Mouse (Mus musculus) gastrocnemius, adult 2 months (tissue): ENCODE results near the gene Rpl39. TPM values are rescaled to one million over a fixed set of nuclear protein-coding genes. Genes with fewer than 3 reads are reported as not detected.

ENCODE experiments used
- DNase-seq: peaks from one replicate; pipeline ENCODE4 v3.0.0; 2022
- H3K27ac ChIP-seq: fragments of 200-600 bp; 2 replicates; pipeline ENCODE4 v1.8.1; 2022; ENCODE audit warnings: mild to moderate bottlenecking
- H3K4me3 ChIP-seq: fragments of 200-600 bp; 2 replicates; pipeline ENCODE4 v1.8.1; 2022; ENCODE audit warnings: mild to moderate bottlenecking, moderate library complexity
- CTCF ChIP-seq: fragments of 200-600 bp; IDR thresholded peaks from 2 replicates; pipeline ENCODE4 v1.8.1; 2022; ENCODE audit warnings: antibody characterized with exemption, mild to moderate bottlenecking, moderate library complexity
- intact Hi-C: fragments of 180-260 bp; cut with DNase I; formaldehyde crosslinking; loops from one replicate; pipeline ENCODE4 v1.15.1; 2025
- total RNA-seq, 2 experiments: library from RNA; stranded (reverse); gene quantifications; 2 replicates each; pipeline ENCODE4 v1.2.3; 2021

The Rpl39 gene
- total RNA-seq, 2 experiments from 2014 or later = 265 to 297 TPM

- intact Hi-C loops = no loop called here
Measured at GRCm38 (mm10) chrX:37048066-37048889, 36.9 kb downstream of the Rpl39 start, which contains the start of gene Sowahd. Sowahd (plus strand) TSS chrX:37048845.

GRCm38 (mm10) chrX:37042726-37043125 lies 42.5 kb downstream of the Rpl39 start:
- Histone ChIP-seq H3K4me3 (no peak overlapping the region), H3K27ac (no peak overlapping the region)
- intact Hi-C loops = no loop called here
- peak; percentile 72 for TF ChIP-seq CTCF
- peak; percentile 32 for DNase-seq

More at GRCm38 (mm10) chrX:37048066-37048889, 36.9 kb downstream of the Rpl39 start, which contains the start of gene Sowahd:
- no peak for DNase-seq
- H3K4me3 ChIP-seq = peak within 1 kb of the TSS; percentile 57
- no peak for TF ChIP-seq CTCF
- H3K27ac ChIP-seq = no peak within 1 kb of the TSS

Other genes with a start within 250 kb of the Rpl39 start
- 10 to 100 TPM; 37.7 to 40.0 TPM for gene Ube2a, start 211.5 kb downstream of the Rpl39 start, total RNA-seq
- 10 to 100 TPM; 12.0 TPM for gene C330007P06Rik, start 211.3 kb downstream of the Rpl39 start, total RNA-seq
- gene Nkrf, start 182.5 kb downstream of the Rpl39 start, total RNA-seq = 1 to 10 TPM; 2.7 to 2.9 TPM
- gene Sept6, start 93.6 kb downstream of the Rpl39 start, total RNA-seq = 1 to 10 TPM in 1 of 2 experiments, under 1 TPM in 1; 0.99 to 1.9 TPM
- gene Sowahd, start 36.6 kb downstream of the Rpl39 start, total RNA-seq = not detected
- 10 to 100 TPM in 1 of 2 experiments, 1 to 10 TPM in 1; 9.4 to 10.1 TPM for gene Upf3b, start 24.9 kb upstream of the Rpl39 start, total RNA-seq
- gene Nkap, start 41.4 kb upstream of the Rpl39 start, total RNA-seq = 10 to 100 TPM in 1 of 2 experiments, 1 to 10 TPM in 1; 6.1 to 10.1 TPM
- not detected for gene Akap14, start 83.4 kb upstream of the Rpl39 start, total RNA-seq
- 100 to 1,000 TPM; 357 to 460 TPM for gene Ndufa1, start 105.8 kb upstream of the Rpl39 start, total RNA-seq
- 1 to 10 TPM; 1.7 to 2.6 TPM for gene Rnf113a1, start 105.8 kb upstream of the Rpl39 start, total RNA-seq
- gene Gm9, start 125.6 kb upstream of the Rpl39 start, total RNA-seq = not detected
- gene Rhox1, start 136.9 kb upstream of the Rpl39 start, total RNA-seq = not detected
- not detected for gene Rhox2a, start 159.6 kb upstream of the Rpl39 start, total RNA-seq
- gene Rhox3a, start 164.5 kb upstream of the Rpl39 start, total RNA-seq = not detected
- gene Rhox4a, start 179.9 kb upstream of the Rpl39 start, total RNA-seq = not detected